Mouse (Mus musculus) MEL (cell line): ENCODE data around the gene Ccr1l1. TPM values are rescaled to one million over a fixed set of nuclear protein-coding genes. Genes with fewer than 3 reads are reported as not detected.

ENCODE experiments used
- DNase-seq: peaks from one replicate; pipeline ENCODE4 v3.0.0; 2011; ENCODE audit warnings: low read depth, low spot score
- H3K27ac ChIP-seq: 2 replicates; pipeline ENCODE4 v1.5.1; 2012; ENCODE audit warnings: low read depth, mild to moderate bottlenecking, control low read depth, low read length, moderate library complexity; ENCODE audit not compliant: control insufficient read depth
- H3K27me3 ChIP-seq, 2 experiments: fragments of 150-350 bp in 1 of 2; sonication (generic) in 1 of 2; 2 replicates each; pipeline ENCODE4 v1.6.1; 2012; ENCODE audit warnings: low read length in 2 of 2, mild to moderate bottlenecking in 2 of 2, improper control_type of control experiment in 1 of 2, moderate library complexity in 1 of 2; ENCODE audit not compliant: insufficient read depth in 2 of 2, control insufficient read depth in 1 of 2
- H3K36me3 ChIP-seq, 2 experiments: 2 replicates each; pipeline ENCODE4 v1.6.1; 2012 to 2014; ENCODE audit warnings: low read length in 2 of 2, improper control_type of control experiment in 1 of 2, inconsistent platforms in 1 of 2, mild to moderate bottlenecking in 1 of 2; ENCODE audit not compliant: insufficient read depth in 2 of 2, control insufficient read depth in 1 of 2
- H3K4me1 ChIP-seq, 2 experiments: fragments of 150-350 bp in 1 of 2; sonication (generic) in 1 of 2; 2 replicates each; pipeline ENCODE4 v1.6.1; 2012; ENCODE audit warnings: low read length in 2 of 2, improper control_type of control experiment in 1 of 2, mild to moderate bottlenecking in 1 of 2; ENCODE audit not compliant: insufficient read depth in 2 of 2, control insufficient read depth in 1 of 2
- H3K4me3 ChIP-seq, 2 experiments: fragments of 150-350 bp in 1 of 2; sonication (generic) in 1 of 2; 2 replicates each; pipeline ENCODE4 v1.5.1; 2012; ENCODE audit warnings: low read depth in 2 of 2, low read length in 2 of 2, mild to moderate bottlenecking in 2 of 2, moderate library complexity in 2 of 2, control low read depth in 1 of 2, improper control_type of control experiment in 1 of 2; ENCODE audit not compliant: control insufficient read depth in 1 of 2, insufficient read depth in 1 of 2
- H3K79me2 ChIP-seq: 2 replicates; pipeline ENCODE4 v1.6.1; 2012; ENCODE audit warnings: mild to moderate bottlenecking, low read length, moderate library complexity; ENCODE audit not compliant: control insufficient read depth, poor library complexity, insufficient read depth
- H3K9ac ChIP-seq: 2 replicates; pipeline ENCODE4 v1.6.1; 2012; ENCODE audit warnings: low read depth, mild to moderate bottlenecking, control low read depth, low read length, moderate library complexity; ENCODE audit not compliant: control insufficient read depth, poor library complexity, severe bottlenecking
- H3K9me3 ChIP-seq: fragments of 150-350 bp; sonication (generic); replicated peaks from 2 replicates; pipeline ENCODE4 v1.6.1; 2012; ENCODE audit warnings: mild to moderate bottlenecking, low read length, improper control_type of control experiment, moderate library complexity; ENCODE audit not compliant: insufficient read depth
- BHLHE40 ChIP-seq: IDR thresholded peaks from 2 replicates; pipeline ENCODE4 v1.6.1; 2012; ENCODE audit warnings: low read depth, mild to moderate bottlenecking, inconsistent platforms, low read length, improper control_type of control experiment, borderline replicate concordance
- CHD1 ChIP-seq: IDR thresholded peaks from 2 replicates; pipeline ENCODE4 v1.6.1; 2012; ENCODE audit warnings: low read depth, mild to moderate bottlenecking, inconsistent platforms, low read length, improper control_type of control experiment
- CTCF ChIP-seq, 3 experiments: IDR thresholded peaks in 2 of 3; conservative IDR thresholded peaks in 1 of 3; 2 replicates each; pipeline ENCODE4 v1.5.1; 2011 to 2012; ENCODE audit warnings: low read length in 3 of 3, low read depth in 2 of 3, mild to moderate bottlenecking in 2 of 3, improper control_type of control experiment in 1 of 3, inconsistent platforms in 1 of 3, mixed read lengths in 1 of 3, moderate library complexity in 1 of 3; ENCODE audit not compliant: control insufficient read depth in 1 of 3, insufficient read depth in 1 of 3, poor library complexity in 1 of 3, severe bottlenecking in 1 of 3
- E2F4 ChIP-seq: IDR thresholded peaks from 2 replicates; pipeline ENCODE4 v1.6.1; 2011; ENCODE audit warnings: low read depth, low read length, improper control_type of control experiment, borderline replicate concordance
- EP300 ChIP-seq, 2 experiments: IDR thresholded peaks; 2 replicates each; pipeline ENCODE4 v1.6.1; 2011; ENCODE audit warnings: improper control_type of control experiment in 2 of 2, low read length in 2 of 2, low read depth in 1 of 2, mild to moderate bottlenecking in 1 of 2
- ETS1 ChIP-seq: IDR thresholded peaks from 2 replicates; pipeline ENCODE4 v1.6.1; 2012; ENCODE audit warnings: low read depth, mild to moderate bottlenecking, inconsistent platforms, low read length, improper control_type of control experiment, moderate library complexity
- GABPA ChIP-seq: IDR thresholded peaks from 2 replicates; pipeline ENCODE4 v1.6.1; 2012; ENCODE audit warnings: low read depth, mild to moderate bottlenecking, inconsistent platforms, low read length, improper control_type of control experiment, moderate library complexity
- GATA1 ChIP-seq: IDR thresholded peaks from 2 replicates; pipeline ENCODE4 v1.6.1; 2011; ENCODE audit warnings: low read depth, low read length, improper control_type of control experiment
- HCFC1 ChIP-seq: IDR thresholded peaks from 2 replicates; pipeline ENCODE4 v1.6.1; 2012; ENCODE audit warnings: low read depth, mild to moderate bottlenecking, inconsistent platforms, low read length, improper control_type of control experiment, moderate library complexity
- JUND ChIP-seq: IDR thresholded peaks from 2 replicates; pipeline ENCODE4 v1.6.1; 2011; ENCODE audit warnings: low read depth, mild to moderate bottlenecking, improper control_type of control experiment, low read length
- KAT2A ChIP-seq: conservative IDR thresholded peaks from 2 replicates; pipeline ENCODE4 v1.6.1; 2012; ENCODE audit warnings: low read depth, low read length, improper control_type of control experiment, inconsistent platforms
- MAX ChIP-seq: IDR thresholded peaks from 2 replicates; pipeline ENCODE4 v1.6.1; 2011; ENCODE audit warnings: low read length, improper control_type of control experiment
- MXI1 ChIP-seq: IDR thresholded peaks from 2 replicates; pipeline ENCODE4 v1.6.1; 2011; ENCODE audit warnings: mild to moderate bottlenecking, low read depth, low read length, improper control_type of control experiment
- MYB ChIP-seq: IDR thresholded peaks from 2 replicates; pipeline ENCODE4 v1.6.1; 2011; ENCODE audit warnings: mild to moderate bottlenecking, low read depth, low read length, improper control_type of control experiment
- NELFE ChIP-seq: IDR thresholded peaks from 2 replicates; pipeline ENCODE4 v1.6.1; 2011; ENCODE audit warnings: low read depth, low read length, improper control_type of control experiment
- POLR2A ChIP-seq, 2 experiments: IDR thresholded peaks; 2 replicates each; pipeline ENCODE4 v1.6.1; 2011 to 2012; ENCODE audit warnings: low read length in 2 of 2, mild to moderate bottlenecking in 2 of 2, control low read depth in 1 of 2, improper control_type of control experiment in 1 of 2, low read depth in 1 of 2, moderate library complexity in 1 of 2; ENCODE audit not compliant: control insufficient read depth in 1 of 2, insufficient read depth in 1 of 2, poor library complexity in 1 of 2
- POLR2AphosphoS2 ChIP-seq: IDR thresholded peaks from 2 replicates; pipeline ENCODE4 v1.6.1; 2011; ENCODE audit warnings: low read length, improper control_type of control experiment
- RAD21 ChIP-seq: IDR thresholded peaks from 2 replicates; pipeline ENCODE4 v1.6.1; 2011; ENCODE audit warnings: mild to moderate bottlenecking, low read depth, low read length, improper control_type of control experiment
- SIN3A ChIP-seq: IDR thresholded peaks from 2 replicates; pipeline ENCODE4 v1.6.1; 2012; ENCODE audit warnings: low read length, improper control_type of control experiment, inconsistent platforms
- USF2 ChIP-seq, 2 experiments: IDR thresholded peaks; 2 replicates each; pipeline ENCODE4 v1.6.1; 2011 to 2012; ENCODE audit warnings: improper control_type of control experiment in 2 of 2, low read length in 2 of 2, borderline replicate concordance in 1 of 2, inconsistent platforms in 1 of 2, low read depth in 1 of 2, mild to moderate bottlenecking in 1 of 2; ENCODE audit not compliant: insufficient read depth in 1 of 2
- ZC3H11A ChIP-seq: IDR thresholded peaks from 2 replicates; pipeline ENCODE4 v1.6.1; 2012; ENCODE audit warnings: low read depth, mild to moderate bottlenecking, inconsistent platforms, low read length, improper control_type of control experiment
- ZKSCAN1 ChIP-seq: IDR thresholded peaks from 2 replicates; pipeline ENCODE4 v1.6.1; 2012; ENCODE audit warnings: low read depth, mild to moderate bottlenecking, inconsistent platforms, low read length, improper control_type of control experiment, moderate library complexity
- ZMIZ1 ChIP-seq: IDR thresholded peaks from 2 replicates; pipeline ENCODE4 v1.6.1; 2012; ENCODE audit warnings: low read depth, mild to moderate bottlenecking, inconsistent platforms, low read length, improper control_type of control experiment, moderate library complexity
- ZNF384 ChIP-seq: IDR thresholded peaks from 2 replicates; pipeline ENCODE4 v1.6.1; 2012; ENCODE audit warnings: low read depth, mild to moderate bottlenecking, inconsistent platforms, low read length, improper control_type of control experiment
- polyA plus RNA-seq, 2 experiments: library from polyadenylated mRNA; stranded (reverse) in 1 of 2; unstranded in 1 of 2; fragments of >175 nt in 1 of 2; fragments of >200 nt in 1 of 2; gene quantifications; 2 replicates each; pipeline versions ENCODE4 v1.2.1 to v1.2.4; 2012; ENCODE audit warnings: low replicate concordance in 2 of 2, low read depth in 1 of 2; ENCODE audit not compliant: insufficient read length in 2 of 2, insufficient read depth in 1 of 2, missing spikeins in 1 of 2
- total RNA-seq: library from RNA; depleted of rRNA; stranded (reverse); fragments of 300-350 nt; gene quantifications from 2 replicates; pipeline ENCODE4 v1.2.3, GENCODE M21; 2012

Ccr1l1 gene
- total and polyA plus RNA-seq, 3 experiments, result not detected

- no peaks in the 10 kb centered on the region for H3K79me2 ChIP-seq
- no peak overlapping the region for H3K4me3 ChIP-seq
- peaks cover 10 to 29% of the 10 kb centered on the region in 2 experiments for H3K4me1 ChIP-seq
- peak; percentile 73 for DNase-seq
- TF ChIP-seq E2F4 (no peak), NELFE (no peak), GATA1 (no peak), SIN3A (no peak), KAT2A (no peak), HCFC1 (no peak), USF2 (IDR thresholded peaks at IDR 0.05; ENCODE audit: borderline replicate concordance in 1 of 2, insufficient read depth in 1 of 2, low read depth in 1 of 2, low read length in 2 of 2) (no peak), ETS1 (no peak), CTCF (IDR thresholded peaks at IDR 0.05 in 2 of 3, conservative IDR thresholded peaks at IDR 0.05 in 1 of 3; ENCODE audit: control insufficient read depth in 1 of 3, insufficient read depth in 1 of 3, low read depth in 2 of 3, low read length in 3 of 3, poor library complexity in 1 of 3, severe bottlenecking in 1 of 3) (no peak), POLR2A (IDR thresholded peaks at IDR 0.05; ENCODE audit: control insufficient read depth in 1 of 2, insufficient read depth in 1 of 2, low read depth in 1 of 2, low read length in 2 of 2, poor library complexity in 1 of 2) (no peak), POLR2AphosphoS2 (no peak)
- H3K9me3 ChIP-seq, result no peaks in the 10 kb centered on the region
- no peak overlapping the region for H3K9ac ChIP-seq
- H3K27me3 ChIP-seq, result no peaks in the 10 kb centered on the region
- no peak overlapping the region for H3K27ac ChIP-seq
- H3K36me3 ChIP-seq, result peaks cover 0 to 13% of the 10 kb centered on the region in 2 experiments; a peak in 2 of 4 replicates
Measured at GRCm38 (mm10) chr9:123936604-123937280, 41.5 kb downstream of the Ccr1l1 start.

- no peak overlapping the region for H3K9ac ChIP-seq
- H3K36me3 ChIP-seq, result peaks cover 0 to 20% of the 10 kb centered on the region in 2 experiments; a peak in 2 of 4 replicates
- no peak for TF ChIP-seq MYB
- TF ChIP-seq BHLHE40, result no peak
- no peak for TF ChIP-seq GABPA
- TF ChIP-seq NELFE, result no peak
- no peak for TF ChIP-seq ZMIZ1
- no peak for TF ChIP-seq CHD1
- TF ChIP-seq SIN3A, result no peak
- no peak for TF ChIP-seq MAX
- no peak for TF ChIP-seq POLR2A (IDR thresholded peaks at IDR 0.05; ENCODE audit: control insufficient read depth in 1 of 2, insufficient read depth in 1 of 2, low read depth in 1 of 2, low read length in 2 of 2, poor library complexity in 1 of 2)
- TF ChIP-seq RAD21, result no peak
- TF ChIP-seq ZKSCAN1, result no peak
- TF ChIP-seq ZNF384, result no peak
- no peak for TF ChIP-seq EP300 (IDR thresholded peaks at IDR 0.05; ENCODE audit: low read depth in 1 of 2, low read length in 2 of 2)
- no peak for TF ChIP-seq HCFC1
- no peak for TF ChIP-seq POLR2AphosphoS2
- no peak for TF ChIP-seq ZC3H11A
- TF ChIP-seq JUND, result no peak
- TF ChIP-seq MXI1, result no peak
- DNase-seq, result peak; percentile 54
- peaks cover 14 to 27% of the 10 kb centered on the region in 2 experiments for H3K4me1 ChIP-seq
- no peaks in the 10 kb centered on the region for H3K79me2 ChIP-seq
- H3K4me3 ChIP-seq, result no peak overlapping the region
- H3K27me3 ChIP-seq, result no peaks in the 10 kb centered on the region
- no peak overlapping the region for H3K27ac ChIP-seq
- H3K9me3 ChIP-seq, result no peaks in the 10 kb centered on the region
Measured at GRCm38 (mm10) chr9:123935776-123936175, 42.4 kb downstream of the Ccr1l1 start.
